Mouse (Mus musculus) midbrain, embryonic 11.5 days (tissue): ENCODE measurements at regions not wholly inside any gene's neighbourhood (a gene's known extent, or its start where the extent isn't known, plus 50 kb on each side); places are given as distances from the start of the nearest gene placed in this dataset.

Experiments used
- ATAC-seq: fragments of 200-750 bp; cut with Nextera tagmentation; 2 replicates; pipeline ENCODE4 v1.8.0; 2017; ENCODE audit warnings: moderate TSS enrichment, moderate library complexity; ENCODE audit not compliant: low FRiP score
- DNase-seq: peaks from one replicate; pipeline ENCODE4 v3.0.0; 2015; ENCODE audit warnings: low spot score; ENCODE audit errors: missing footprints
- H3K27ac ChIP-seq: fragments of 300-500 bp; sonication (generic); 2 replicates; pipeline ENCODE4 v1.5.1; 2014; ENCODE audit warnings: low read depth, low read length
- H3K27me3 ChIP-seq: fragments of 300-500 bp; sonication (generic); 2 replicates; pipeline ENCODE4 v1.6.1; 2014; ENCODE audit warnings: mild to moderate bottlenecking, low read length, moderate library complexity, mixed read lengths; ENCODE audit not compliant: control insufficient read depth, insufficient read depth
- H3K36me3 ChIP-seq: fragments of 300-500 bp; sonication (generic); 2 replicates; pipeline ENCODE4 v1.6.1; 2014; ENCODE audit warnings: mild to moderate bottlenecking, low read length, moderate library complexity, mixed read lengths; ENCODE audit not compliant: control insufficient read depth, insufficient read depth
- H3K4me1 ChIP-seq: fragments of 300-500 bp; sonication (generic); 2 replicates; pipeline ENCODE4 v1.6.1; 2014; ENCODE audit warnings: low read length; ENCODE audit not compliant: control insufficient read depth, insufficient read depth
- H3K4me2 ChIP-seq: fragments of 300-500 bp; sonication (generic); 2 replicates; pipeline ENCODE4 v1.6.1; 2014; ENCODE audit warnings: mild to moderate bottlenecking, moderate library complexity
- H3K4me3 ChIP-seq: fragments of 300-500 bp; sonication (generic); 2 replicates; pipeline ENCODE4 v1.5.1; 2014; ENCODE audit warnings: low read depth, low read length
- H3K9ac ChIP-seq: fragments of 300-500 bp; sonication (generic); 2 replicates; pipeline ENCODE4 v1.6.1; 2014; ENCODE audit warnings: low read length
- H3K9me3 ChIP-seq: fragments of 300-500 bp; sonication (generic); 2 replicates; pipeline ENCODE4 v1.6.1; 2016; ENCODE audit warnings: low read length; ENCODE audit not compliant: control insufficient read depth
- WGBS: fragments of 180-500 bp; shearing (Covaris S2); extraction: QIAGEN DNeasy Blood & Tissue Kit; methylation state at CpG from one replicate; pipeline ENCODE4 v1.1.7; 2014; 5-methylcytosine and 5-hydroxymethylcytosine counted together

GRCm38 (mm10) chr8:87063588-87063987 lies 178.5 kb upstream of the N4bp1 start:
- Histone ChIP-seq H3K4me1 (no peaks in the 10 kb centered on the region), H3K36me3 (no peaks in the 10 kb centered on the region), H3K27me3 (no peaks in the 10 kb centered on the region), H3K4me2 (no peak overlapping the region), H3K4me3 (no peak overlapping the region), H3K9ac (no peak overlapping the region), H3K9me3 (no peaks in the 10 kb centered on the region; the same call in 1 of the 2 replicates), H3K27ac (no peak overlapping the region)
- ATAC-seq (no peak), DNase-seq (no peak)
- 92% methylated on average over 4 of the region's 4 CpGs for WGBS

GRCm38 (mm10) chr8:87049746-87050145 lies 164.7 kb upstream of the N4bp1 start:
- Histone ChIP-seq H3K4me1 (no peaks in the 10 kb centered on the region), H3K27me3 (no peaks in the 10 kb centered on the region), H3K9me3 (no peaks in the 10 kb centered on the region), H3K4me3 (no peak overlapping the region), H3K27ac (no peak overlapping the region), H3K9ac (no peak overlapping the region), H3K36me3 (no peaks in the 10 kb centered on the region), H3K4me2 (no peak overlapping the region)
- DNase-seq (no peak), ATAC-seq (no peak)
- WGBS, result 70% methylated on average over 3 of the region's 3 CpGs

GRCm38 (mm10) chr8:87049196-87049595 lies 164.1 kb upstream of the N4bp1 start:
- Histone ChIP-seq H3K4me2 (no peak overlapping the region), H3K9ac (no peak overlapping the region), H3K4me3 (no peak overlapping the region), H3K27me3 (no peaks in the 10 kb centered on the region), H3K4me1 (no peaks in the 10 kb centered on the region), H3K9me3 (no peaks in the 10 kb centered on the region), H3K36me3 (no peaks in the 10 kb centered on the region), H3K27ac (no peak overlapping the region)
- 90% methylated on average over 4 of the region's 4 CpGs for WGBS
- ATAC-seq (no peak), DNase-seq (no peak)

DNA sequence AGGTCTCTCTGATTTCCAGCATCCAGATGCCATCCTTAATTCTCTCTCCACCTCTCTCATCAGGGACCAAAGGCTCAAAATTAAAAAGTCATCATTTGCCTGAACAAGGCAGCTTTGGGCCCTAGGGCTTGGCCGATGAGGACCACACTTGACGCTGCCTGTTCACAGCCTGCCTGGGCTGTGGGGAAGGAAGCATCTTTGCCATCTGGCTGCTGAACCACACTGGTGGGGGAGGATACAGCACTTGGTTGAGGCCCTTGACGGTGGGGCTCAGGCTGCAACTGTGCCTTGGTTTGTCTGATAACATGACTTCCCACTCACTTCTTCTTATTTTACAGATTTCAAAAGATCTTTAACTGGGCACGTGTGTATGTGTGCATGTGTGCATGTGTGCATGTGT lies 161.5 kb upstream of the N4bp1 start:
- H3K4me1 ChIP-seq, result no peaks in the 10 kb centered on the region
- 79% methylated on average over 4 of the region's 4 CpGs for WGBS

GRCm38 (mm10) chr8:87043016-87043415 lies 158.0 kb upstream of the N4bp1 start:
- DNase-seq (no peak), ATAC-seq (no peak)
- Histone ChIP-seq H3K9me3 (no peaks in the 10 kb centered on the region), H3K27me3 (0 out of 2 replicates have a peak, but pooled peaks cover 3% of the 10 kb centered on the region), H3K36me3 (no peaks in the 10 kb centered on the region), H3K4me2 (no peak overlapping the region), H3K4me1 (peaks cover 2% of the 10 kb centered on the region), H3K4me3 (no peak overlapping the region), H3K27ac (no peak overlapping the region), H3K9ac (no peak overlapping the region)
- 81% methylated on average over 5 of the region's 5 CpGs for WGBS

More for the DNA sequence above, 161.5 kb upstream of the N4bp1 start:
- DNase-seq (no peak), ATAC-seq (no peak)
- Histone ChIP-seq H3K9me3 (no peaks in the 10 kb centered on the region), H3K4me2 (no peak overlapping the region), H3K36me3 (no peaks in the 10 kb centered on the region), H3K27me3 (no peaks in the 10 kb centered on the region), H3K9ac (no peak overlapping the region), H3K4me3 (no peak overlapping the region), H3K27ac (no peak overlapping the region)

DNA sequence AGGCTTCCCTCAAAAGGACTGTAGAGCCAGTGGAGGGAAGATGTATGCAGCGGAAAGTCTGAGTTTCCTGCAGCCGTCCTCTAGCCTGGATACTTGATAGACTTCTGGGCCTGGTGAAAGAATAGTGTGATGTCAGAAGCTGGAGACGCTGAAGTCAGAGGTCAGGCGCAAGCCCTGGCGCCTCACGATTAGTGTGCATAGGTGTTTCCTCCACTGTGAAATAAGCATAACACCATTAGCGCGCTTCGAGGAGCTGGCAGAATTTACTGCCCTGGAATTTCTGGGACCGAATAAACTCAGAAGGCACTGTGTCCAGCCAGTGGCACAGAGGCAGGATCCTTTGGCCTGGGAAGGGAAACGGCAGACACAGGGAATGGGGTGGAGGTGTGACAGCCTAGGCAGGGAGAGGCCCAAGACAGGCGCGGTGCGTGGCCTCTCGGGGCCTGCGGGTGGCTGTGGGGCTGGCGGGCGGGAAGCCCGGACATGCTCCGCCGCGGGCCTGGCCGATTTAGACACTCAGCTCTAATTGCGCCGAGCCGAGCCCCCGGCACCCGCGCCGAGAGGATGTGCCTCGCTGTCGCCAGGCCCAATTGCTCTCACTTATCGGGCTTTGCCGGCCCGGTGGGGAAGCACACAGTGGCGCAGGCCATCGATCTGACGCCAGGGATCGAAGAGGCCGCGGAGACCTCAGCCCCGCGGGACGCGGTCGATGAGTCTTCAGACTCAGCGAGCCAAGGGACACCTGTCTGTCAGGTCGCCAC lies 152.7 kb upstream of the N4bp1 start:
- ATAC-seq (peak; percentile 70), DNase-seq (peak; percentile 93)
- H3K9ac ChIP-seq, result peak overlapping the region; percentile 68
- 5% methylated on average over 47 of the region's 48 CpGs for WGBS
- peaks cover 7% of the 10 kb centered on the region; the same call in 1 of the 2 replicates for H3K27me3 ChIP-seq
- H3K4me3 ChIP-seq, result peak overlapping the region; percentile 40
- no peaks in the 10 kb centered on the region for H3K36me3 ChIP-seq
- H3K4me1 ChIP-seq, result peaks cover 7% of the 10 kb centered on the region
- H3K4me2 ChIP-seq, result peak overlapping the region; percentile 91
- H3K9me3 ChIP-seq, result no peaks in the 10 kb centered on the region
- no peak overlapping the region for H3K27ac ChIP-seq

DNA sequence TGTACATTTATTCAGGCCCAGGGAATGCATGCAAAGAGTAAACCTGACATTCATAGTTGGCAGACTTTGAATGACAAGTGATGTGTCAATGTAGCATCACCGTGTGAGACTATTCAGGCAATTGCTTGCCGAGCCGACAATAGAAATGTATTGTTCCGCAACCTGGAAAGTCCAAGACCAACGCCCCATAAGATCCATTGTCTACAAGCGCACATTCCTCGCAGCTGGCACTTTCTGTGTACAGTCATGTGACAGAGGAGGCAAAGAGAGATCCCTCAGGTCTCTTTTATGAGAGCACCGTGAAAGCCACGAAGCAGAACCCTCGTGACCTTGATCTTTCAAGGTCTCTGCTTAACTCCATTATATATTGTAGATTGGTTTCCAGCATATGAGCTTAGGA lies 150.9 kb upstream of the N4bp1 start:
- ATAC-seq, result no peak

DNA sequence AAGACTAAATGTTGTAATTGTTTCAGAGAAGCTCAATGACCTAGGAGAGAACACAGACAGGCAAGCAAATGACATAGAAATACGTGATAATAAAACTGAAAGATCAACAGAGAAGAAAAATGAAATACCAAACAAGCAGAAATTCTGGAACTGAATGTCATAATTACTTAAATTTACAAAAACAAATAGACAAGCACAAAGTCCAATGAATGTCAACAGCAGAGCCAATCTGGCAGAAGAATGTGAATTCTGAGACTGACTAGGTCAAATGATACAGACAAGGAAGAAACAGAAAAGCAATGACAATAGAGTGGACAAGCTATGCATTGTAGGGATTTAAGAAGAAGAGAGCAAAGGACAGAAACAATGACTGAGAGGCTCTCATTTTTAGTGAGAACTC lies 143.1 kb upstream of the N4bp1 start:
- Histone ChIP-seq H3K9ac (no peak overlapping the region), H3K4me3 (no peak overlapping the region), H3K4me1 (no peaks in the 10 kb centered on the region), H3K27ac (no peak overlapping the region), H3K9me3 (no peaks in the 10 kb centered on the region), H3K27me3 (no peaks in the 10 kb centered on the region), H3K36me3 (no peaks in the 10 kb centered on the region), H3K4me2 (no peak overlapping the region)
- no peak for DNase-seq
- ATAC-seq, result no peak
- WGBS, result 84% methylated on average over 1 of the region's 1 CpGs

More for the DNA sequence above, 150.9 kb upstream of the N4bp1 start:
- no peak overlapping the region for H3K27ac ChIP-seq
- peaks cover 7% of the 10 kb centered on the region; the same call in 1 of the 2 replicates for H3K27me3 ChIP-seq
- 83% methylated on average over 10 of the region's 10 CpGs for WGBS
- H3K9ac ChIP-seq, result no peak overlapping the region
- H3K4me1 ChIP-seq, result peaks cover 7% of the 10 kb centered on the region
- DNase-seq, result no peak
- H3K36me3 ChIP-seq, result no peaks in the 10 kb centered on the region
- H3K4me2 ChIP-seq, result no peak overlapping the region
- no peak overlapping the region for H3K4me3 ChIP-seq
- H3K9me3 ChIP-seq, result no peaks in the 10 kb centered on the region

GRCm38 (mm10) chr8:87025946-87026345 lies 140.9 kb upstream of the N4bp1 start:
- ATAC-seq (no peak), DNase-seq (no peak)
- H3K4me2 ChIP-seq, result no peak overlapping the region
- 67% methylated on average over 1 of the region's 1 CpGs for WGBS
- no peak overlapping the region for H3K9ac ChIP-seq
- H3K27ac ChIP-seq, result no peak overlapping the region
- H3K9me3 ChIP-seq, result no peaks in the 10 kb centered on the region
- H3K36me3 ChIP-seq, result no peaks in the 10 kb centered on the region
- H3K4me3 ChIP-seq, result no peak overlapping the region
- H3K4me1 ChIP-seq, result no peaks in the 10 kb centered on the region
- H3K27me3 ChIP-seq, result no peaks in the 10 kb centered on the region
